Mouse (Mus musculus): ENCODE measurements around the gene Myo1e.

DNA sequence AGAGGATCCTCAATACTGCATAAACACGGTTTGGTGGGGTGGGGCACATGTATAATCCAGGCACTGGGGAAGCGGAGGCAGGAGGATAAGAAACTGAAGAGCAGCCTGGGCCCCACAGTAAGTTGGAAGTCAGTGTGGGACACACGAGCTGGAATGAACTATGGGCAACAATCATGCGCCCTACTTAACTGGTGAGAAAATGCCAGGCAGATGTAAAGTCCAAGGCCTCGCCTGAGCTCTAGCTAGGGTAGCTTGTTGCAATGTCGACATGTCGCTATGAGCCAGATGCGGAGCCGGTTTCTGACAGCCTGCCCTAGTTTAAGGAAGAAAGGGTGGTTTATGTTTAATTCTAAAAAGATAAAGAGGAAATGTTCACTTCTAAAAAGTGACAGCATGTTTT, 37.9 kb downstream of the Myo1e start:
- TF ChIP-seq POLR2A (IDR thresholded peaks at IDR 0.05; ENCODE audit: borderline replicate concordance, control insufficient read depth, low read depth, low read length) (no peak), CTCF (IDR thresholded peaks at IDR 0.05; ENCODE audit: control insufficient read depth, insufficient read depth, low read length) (no peak)
